Mouse (Mus musculus) testis, adult 2 months (tissue): Measurements from ENCODE around the gene Tpbgl.

Experiments used
- CTCF ChIP-seq: fragments of 200-500 bp; IDR thresholded peaks from 2 replicates; pipeline ENCODE4 v1.5.1; 2012; ENCODE audit warnings: low read depth, mild to moderate bottlenecking, inconsistent platforms, low read length, moderate library complexity; ENCODE audit not compliant: control insufficient read depth, insufficient read depth, insufficient replicate concordance
- POLR2A ChIP-seq: fragments of 200-500 bp; IDR thresholded peaks from 2 replicates; pipeline ENCODE4 v1.6.1; 2012; ENCODE audit warnings: low read depth, mild to moderate bottlenecking, inconsistent platforms, low read length, moderate library complexity; ENCODE audit not compliant: control insufficient read depth

GRCm38 (mm10) chr7:99644701-99645100 lies 17.8 kb upstream of the Tpbgl start:
- TF ChIP-seq POLR2A: no peak
- no peak for TF ChIP-seq CTCF
